Mouse (Mus musculus): ENCODE results near the gene Tk1. TPM values are rescaled to one million over a fixed set of nuclear protein-coding genes. Genes with fewer than 3 reads are reported as not detected.

Gene Tk1
- polyA plus RNA-seq, 1 experiment from 2014 or later: 92.9 TPM

- H3K9me3 ChIP-seq (replicated peaks): no peaks in the 10 kb centered on the region
- 44% methylated on average over 10 of the region's 10 CpGs for WGBS
- peak overlapping the region; percentile 39 for H3K27ac ChIP-seq
- no peak for ATAC-seq (replicated peaks; ENCODE audit: insufficient number of reproducible peaks, insufficient read depth, low FRiP score, low read depth)
- peak overlapping the region; percentile 61 for H3K4me3 ChIP-seq
- H3K4me1 ChIP-seq (replicated peaks): peaks cover 49% of the 10 kb centered on the region
- no peaks in the 10 kb centered on the region for H3K36me3 ChIP-seq
- peak overlapping the region; percentile 96 for H3K4me2 ChIP-seq
- H3K27me3 ChIP-seq: no peaks in the 10 kb centered on the region; the same call in 1 of the 2 replicates
- H3K9ac ChIP-seq: no peak overlapping the region
Observed at GRCm38 (mm10) chr11:117783683-117784309, 42.1 kb downstream of the Tk1 start.

- no peaks in the 10 kb centered on the region; the same call in 1 of the 2 replicates for H3K36me3 ChIP-seq
- H3K9ac ChIP-seq: peak overlapping the region; percentile 11
- H3K4me3 ChIP-seq: peak overlapping the region; percentile 61
- ATAC-seq (replicated peaks; ENCODE audit: insufficient number of reproducible peaks, insufficient read depth, low FRiP score, low read depth): peak; percentile 11; the same call in 1 of the 2 replicates
- no peaks in the 10 kb centered on the region; the same call in 1 of the 2 replicates for H3K27me3 ChIP-seq
- H3K9me3 ChIP-seq (replicated peaks): no peaks in the 10 kb centered on the region
- peak overlapping the region; percentile 92 for H3K27ac ChIP-seq
- peak overlapping the region; percentile 96 for H3K4me2 ChIP-seq
- H3K4me1 ChIP-seq (replicated peaks): peaks cover 56% of the 10 kb centered on the region
- 3% methylated on average over 31 of the region's 31 CpGs for WGBS
Observed at GRCm38 (mm10) chr11:117783089-117783488, 42.8 kb downstream of the Tk1 start.

DNA sequence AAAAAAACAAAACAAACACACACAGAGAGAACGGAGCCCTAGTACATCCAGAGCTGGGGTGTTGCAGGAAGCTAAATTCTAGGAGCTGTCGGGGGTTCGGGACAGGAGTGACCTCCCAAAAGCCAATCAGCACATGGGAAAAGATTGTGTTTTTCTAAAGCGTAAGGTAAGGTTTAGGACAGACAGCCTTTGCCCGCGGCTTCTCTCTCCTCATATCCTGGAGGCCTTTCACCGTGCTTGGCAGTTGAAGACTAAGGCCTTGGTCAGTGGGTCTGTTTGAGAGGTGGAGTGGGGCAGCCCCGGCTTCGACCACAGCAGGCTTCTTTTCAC, 43.2 kb downstream of the Tk1 start:
- Histone ChIP-seq H3K4me3 (peak overlapping the region; percentile 61), H3K4me1 (replicated peaks) (peaks cover 59% of the 10 kb centered on the region), H3K27me3 (no peaks in the 10 kb centered on the region; the same call in 1 of the 2 replicates), H3K27ac (peak overlapping the region; percentile 92), H3K9ac (peak overlapping the region; percentile 11), H3K9me3 (replicated peaks) (no peaks in the 10 kb centered on the region), H3K36me3 (no peaks in the 10 kb centered on the region; the same call in 1 of the 2 replicates), H3K4me2 (peak overlapping the region; percentile 96)
- 48% methylated on average over 9 of the region's 9 CpGs for WGBS
- no peak for ATAC-seq (replicated peaks; ENCODE audit: insufficient number of reproducible peaks, insufficient read depth, low FRiP score, low read depth)

DNA sequence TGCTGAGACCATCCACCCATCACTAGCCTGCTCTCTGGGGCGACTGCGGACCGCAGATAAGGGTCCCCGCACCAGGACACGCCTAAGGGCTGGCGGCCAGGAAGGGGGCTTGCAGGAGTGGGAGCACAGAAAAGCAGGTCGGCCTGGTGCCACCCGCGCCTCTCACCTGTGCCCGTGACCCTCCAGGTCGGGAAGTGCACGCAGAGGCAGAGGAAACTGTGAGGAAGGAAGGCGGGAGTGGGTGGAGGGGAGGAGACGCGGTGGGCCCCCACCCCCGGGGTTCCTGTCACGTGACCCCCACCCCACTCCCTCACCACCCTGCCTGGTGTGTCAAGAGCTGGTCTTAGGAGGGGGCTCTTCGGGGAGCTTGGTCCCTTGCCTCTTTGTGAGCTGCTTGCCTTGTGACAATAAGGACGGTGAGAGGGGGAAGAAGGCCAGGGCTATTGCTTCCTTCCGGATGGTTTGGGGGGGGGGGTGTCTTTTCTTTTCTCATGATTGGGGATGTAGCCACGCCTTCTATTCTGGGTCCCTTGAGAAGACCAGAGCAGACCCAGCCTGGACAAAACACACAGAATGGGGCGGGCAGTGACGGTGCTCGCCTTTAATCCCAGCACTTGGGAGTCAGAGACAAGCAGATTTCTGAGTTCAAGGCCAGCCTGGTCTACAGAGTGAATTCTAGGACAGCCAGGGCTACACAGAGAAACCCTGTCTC, 43.7 kb downstream of the Tk1 start, which contains the start of the genes Tmc8 and Tmc6:
Gene Tmc8, plus strand, starts transcription at position 84 of the 712 bp plus-strand sequence.
Gene Tmc6, minus strand, starts transcription at position 206 of the 712 bp plus-strand sequence.
- Histone ChIP-seq H3K4me2 (peak within 1 kb of the TSS; percentile 96), H3K4me3 (peak within 1 kb of the TSS; percentile 61), H3K4me1 (replicated peaks) (peaks cover 63% of the 10 kb centered on the region), H3K9ac (peak within 1 kb of the TSS; percentile 62), H3K36me3 (peaks cover 1% of the 10 kb centered on the region; the same call in 1 of the 2 replicates), H3K9me3 (replicated peaks) (no peaks in the 10 kb centered on the region), H3K27ac (peak within 1 kb of the TSS; percentile 92), H3K27me3 (no peaks in the 10 kb centered on the region; the same call in 1 of the 2 replicates)
- 37% methylated on average over 24 of the region's 24 CpGs for WGBS
- no peak; the same call in 1 of the 2 replicates for ATAC-seq (replicated peaks; ENCODE audit: insufficient number of reproducible peaks, insufficient read depth, low FRiP score, low read depth)

DNA sequence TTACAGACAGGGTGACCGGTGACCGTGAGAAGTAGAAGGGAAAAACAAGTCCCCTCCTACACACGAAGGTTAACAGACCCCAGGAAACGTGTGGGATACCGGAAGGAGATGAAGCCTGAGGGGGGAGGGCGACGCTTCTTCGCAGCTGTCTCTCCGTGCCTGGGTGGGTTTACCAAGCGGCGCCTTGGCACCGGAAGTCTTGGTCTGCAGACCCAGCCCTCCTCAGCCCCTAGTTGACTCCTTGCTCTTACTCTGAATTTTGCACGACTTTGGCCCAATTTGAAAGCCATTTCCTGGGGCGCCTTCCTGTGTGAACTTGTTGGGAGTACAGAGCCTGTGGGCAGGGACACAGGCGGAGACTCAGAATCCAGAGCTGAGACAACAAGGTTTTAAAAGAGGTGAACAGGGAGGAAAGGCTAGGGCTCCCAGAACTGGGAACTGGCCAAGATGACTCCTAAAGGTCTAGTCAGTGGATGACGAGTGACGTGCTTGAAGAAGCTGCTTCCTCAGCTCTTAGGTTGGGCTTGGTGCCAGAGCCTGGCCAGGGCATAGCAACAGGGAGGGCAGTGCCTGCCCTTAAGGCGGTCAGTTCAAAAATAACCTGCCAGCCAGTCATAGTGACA, 44.6 kb downstream of the Tk1 start:
- H3K9ac ChIP-seq: peak overlapping the region; percentile 62
- peak overlapping the region; percentile 96 for H3K4me2 ChIP-seq
- no peaks in the 10 kb centered on the region for H3K9me3 ChIP-seq (replicated peaks)
- WGBS: 8% methylated on average over 18 of the region's 18 CpGs
- ATAC-seq (replicated peaks; ENCODE audit: insufficient number of reproducible peaks, insufficient read depth, low FRiP score, low read depth): 0 out of 2 replicates have a peak, but pooled peaks have one; percentile 5
- peaks cover 6% of the 10 kb centered on the region; the same call in 1 of the 2 replicates for H3K36me3 ChIP-seq
- peaks cover 63% of the 10 kb centered on the region for H3K4me1 ChIP-seq (replicated peaks)
- peak overlapping the region; percentile 92 for H3K27ac ChIP-seq
- peak overlapping the region; percentile 61 for H3K4me3 ChIP-seq
- no peaks in the 10 kb centered on the region; the same call in 1 of the 2 replicates for H3K27me3 ChIP-seq

DNA sequence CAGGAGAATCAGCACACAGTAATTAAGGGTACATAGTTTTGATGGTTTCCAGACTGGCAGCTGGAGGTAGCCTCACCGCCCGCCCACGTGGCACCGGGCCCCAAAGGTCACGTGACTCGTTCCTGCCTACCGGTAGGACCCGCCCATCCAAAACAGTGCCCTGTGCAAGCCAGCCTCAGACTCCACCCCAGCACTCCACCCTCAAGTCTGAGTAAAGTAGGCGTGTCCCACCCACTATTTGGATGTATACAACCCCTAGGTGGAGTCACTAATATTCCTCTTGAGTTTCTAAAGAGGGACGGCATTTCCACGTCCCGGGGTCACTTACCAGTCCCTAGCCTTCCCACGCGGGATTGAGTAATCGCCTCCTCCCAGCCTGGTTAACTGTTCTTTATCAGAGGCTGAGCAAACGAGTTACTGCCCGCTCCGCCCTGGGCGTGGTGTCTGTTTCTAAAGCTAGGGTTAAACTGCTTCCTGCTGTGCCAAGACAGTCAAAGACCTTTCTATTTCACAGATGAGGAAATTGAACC, 45.2 kb downstream of the Tk1 start:
- Histone ChIP-seq H3K27ac (peak overlapping the region; percentile 92), H3K27me3 (no peaks in the 10 kb centered on the region; the same call in 1 of the 2 replicates), H3K4me2 (peak overlapping the region; percentile 96), H3K4me3 (peak overlapping the region; percentile 61), H3K36me3 (peaks cover 10% of the 10 kb centered on the region; the same call in 1 of the 2 replicates), H3K9ac (peak overlapping the region; percentile 62), H3K4me1 (replicated peaks) (peaks cover 60% of the 10 kb centered on the region), H3K9me3 (replicated peaks) (no peaks in the 10 kb centered on the region)
- WGBS: under 1% methylated on average over 19 of the region's 19 CpGs
- ATAC-seq (replicated peaks; ENCODE audit: insufficient number of reproducible peaks, insufficient read depth, low FRiP score, low read depth): peak; percentile 70

DNA sequence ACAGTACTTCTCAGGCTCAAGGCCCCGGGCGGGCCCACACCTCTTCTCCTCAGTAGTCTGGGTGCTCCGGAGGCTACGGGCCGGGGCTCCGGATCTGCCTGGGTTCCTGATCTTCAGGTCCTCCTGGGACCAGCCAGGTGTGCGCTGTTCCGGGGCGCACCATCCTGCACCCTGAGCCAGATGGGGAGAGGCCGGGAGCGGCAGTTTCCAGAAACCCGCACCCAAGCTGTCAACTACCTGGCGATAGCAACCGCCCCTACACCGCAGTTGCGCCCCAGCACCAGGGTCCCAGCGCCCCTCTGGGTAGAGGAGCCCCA, 45.7 kb downstream of the Tk1 start:
- H3K4me1 ChIP-seq (replicated peaks): peaks cover 60% of the 10 kb centered on the region

GRCm38 (mm10) chr11:117779434-117780198, 46.3 kb downstream of the Tk1 start:
- peaks cover 60% of the 10 kb centered on the region for H3K4me1 ChIP-seq (replicated peaks)
- 2% methylated on average over 38 of the region's 38 CpGs for WGBS
- H3K36me3 ChIP-seq: peaks cover 19% of the 10 kb centered on the region
- peak overlapping the region; percentile 61 for H3K4me3 ChIP-seq
- H3K4me2 ChIP-seq: peak overlapping the region; percentile 96
- peak; percentile 41 for ATAC-seq (replicated peaks; ENCODE audit: insufficient number of reproducible peaks, insufficient read depth, low FRiP score, low read depth)
- peak overlapping the region; percentile 92 for H3K27ac ChIP-seq
- H3K9ac ChIP-seq: peak overlapping the region; percentile 62
- H3K9me3 ChIP-seq (replicated peaks): no peaks in the 10 kb centered on the region
- H3K27me3 ChIP-seq: no peaks in the 10 kb centered on the region; the same call in 1 of the 2 replicates

More for the DNA sequence above, 45.7 kb downstream of the Tk1 start:
- H3K36me3 ChIP-seq: peaks cover 14% of the 10 kb centered on the region
- no peaks in the 10 kb centered on the region for H3K9me3 ChIP-seq (replicated peaks)
- peak overlapping the region; percentile 96 for H3K4me2 ChIP-seq
- 0% methylated on average over 17 of the region's 17 CpGs for WGBS
- peak overlapping the region; percentile 61 for H3K4me3 ChIP-seq
- H3K9ac ChIP-seq: peak overlapping the region; percentile 62
- peak; percentile 4; the same call in 1 of the 2 replicates for ATAC-seq (replicated peaks; ENCODE audit: insufficient number of reproducible peaks, insufficient read depth, low FRiP score, low read depth)
- peak overlapping the region; percentile 92 for H3K27ac ChIP-seq
- no peaks in the 10 kb centered on the region; the same call in 1 of the 2 replicates for H3K27me3 ChIP-seq

DNA sequence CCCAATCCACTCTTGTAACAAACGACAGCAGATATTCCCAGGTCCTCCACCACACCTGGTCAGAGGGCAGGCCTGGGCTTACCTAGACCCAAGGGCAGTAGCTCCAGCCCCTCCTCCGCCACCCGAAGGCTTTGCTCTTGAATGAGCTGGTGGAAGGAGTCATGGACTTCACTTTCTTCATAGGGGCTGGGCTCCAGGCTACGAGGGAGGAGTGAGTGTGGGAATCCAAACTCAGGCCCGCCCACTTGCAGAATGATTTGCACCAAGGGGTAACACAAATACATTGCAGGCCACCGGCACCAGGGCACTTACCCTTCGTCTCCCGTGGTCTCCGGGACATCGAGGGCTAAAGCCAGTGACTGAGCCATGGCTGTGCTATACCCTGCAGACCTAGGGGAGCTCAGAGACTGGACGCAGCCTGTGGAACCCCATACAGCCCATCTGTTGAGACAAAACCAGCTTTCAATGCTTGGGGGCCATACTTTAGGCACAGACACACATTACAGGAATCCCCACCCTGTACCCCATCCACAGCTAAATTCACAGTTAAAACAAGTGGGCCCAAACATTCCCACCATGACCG, 47.0 kb downstream of the Tk1 start:
- no peaks in the 10 kb centered on the region for H3K9me3 ChIP-seq (replicated peaks)

GRCm38 (mm10) chr11:117778031-117778430, 47.9 kb downstream of the Tk1 start:
- H3K36me3 ChIP-seq: peaks cover 24% of the 10 kb centered on the region
- H3K9ac ChIP-seq: no peak overlapping the region
- no peak overlapping the region for H3K4me3 ChIP-seq
- WGBS: 91% methylated on average over 11 of the region's 11 CpGs
- H3K9me3 ChIP-seq (replicated peaks): no peaks in the 10 kb centered on the region
- no peak overlapping the region for H3K27ac ChIP-seq
- no peaks in the 10 kb centered on the region for H3K27me3 ChIP-seq
- H3K4me1 ChIP-seq (replicated peaks): peaks cover 53% of the 10 kb centered on the region
- no peak overlapping the region for H3K4me2 ChIP-seq
- ATAC-seq (replicated peaks; ENCODE audit: insufficient number of reproducible peaks, insufficient read depth, low FRiP score, low read depth): no peak

More for the DNA sequence above, 47.0 kb downstream of the Tk1 start:
- ATAC-seq (replicated peaks; ENCODE audit: insufficient number of reproducible peaks, insufficient read depth, low FRiP score, low read depth): no peak
- Histone ChIP-seq H3K4me1 (replicated peaks) (peaks cover 60% of the 10 kb centered on the region), H3K4me2 (peak overlapping the region; percentile 96), H3K36me3 (peaks cover 20% of the 10 kb centered on the region), H3K9ac (peak overlapping the region; percentile 62), H3K27me3 (no peaks in the 10 kb centered on the region; the same call in 1 of the 2 replicates), H3K4me3 (peak overlapping the region; percentile 61), H3K27ac (peak overlapping the region; percentile 92)
- WGBS: 50% methylated on average over 12 of the region's 12 CpGs
